Mouse (Mus musculus) heart, embryonic 13.5 days (tissue): Measurements from ENCODE around the gene Lama2. TPM values are rescaled to one million over a fixed set of nuclear protein-coding genes. Genes with fewer than 3 reads are reported as not detected.
A peak's percentile ranks its signal among the peaks of the same experiment; 100 is the strongest.

Experiments used
- ATAC-seq: fragments of 200-750 bp; cut with Nextera tagmentation; 2 replicates; pipeline ENCODE4 v1.8.0; 2017; ENCODE audit warnings: moderate TSS enrichment; ENCODE audit not compliant: insufficient number of reproducible peaks, low FRiP score, low TSS enrichment; ENCODE audit errors: extremely low read depth
- H3K27ac ChIP-seq: fragments of 300-500 bp; sonication (generic); replicated peaks from 2 replicates; pipeline ENCODE4 v1.5.1; 2015; ENCODE audit warnings: moderate library complexity, mild to moderate bottlenecking, inconsistent platforms
- H3K27me3 ChIP-seq: fragments of 300-500 bp; sonication (generic); replicated peaks from 2 replicates; pipeline ENCODE4 v1.6.1; 2015; ENCODE audit warnings: mild to moderate bottlenecking, inconsistent platforms
- H3K36me3 ChIP-seq: fragments of 300-500 bp; sonication (generic); 2 replicates; pipeline ENCODE4 v1.6.1; 2015; ENCODE audit warnings: mild to moderate bottlenecking, inconsistent platforms
- H3K4me1 ChIP-seq: fragments of 300-500 bp; sonication (generic); 2 replicates; pipeline ENCODE4 v1.6.1; 2015; ENCODE audit warnings: inconsistent platforms
- H3K4me2 ChIP-seq: fragments of 300-500 bp; sonication (generic); 2 replicates; pipeline ENCODE4 v1.6.1; 2015; ENCODE audit warnings: inconsistent platforms, mild to moderate bottlenecking, moderate library complexity
- H3K4me3 ChIP-seq: fragments of 300-500 bp; sonication (generic); 2 replicates; pipeline ENCODE4 v1.5.1; 2015; ENCODE audit warnings: moderate library complexity, mild to moderate bottlenecking, inconsistent platforms
- H3K9ac ChIP-seq: fragments of 300-500 bp; sonication (generic); 2 replicates; pipeline ENCODE4 v1.6.1; 2015; ENCODE audit warnings: inconsistent platforms, mild to moderate bottlenecking, moderate library complexity
- H3K9me3 ChIP-seq: fragments of 300-500 bp; sonication (generic); 2 replicates; pipeline ENCODE4 v1.6.1; 2016; ENCODE audit warnings: inconsistent platforms
- whole genome bisulfite sequencing: fragments of 180-500 bp; shearing (Covaris S2); methylation state at CpG from one replicate; pipeline ENCODE4 v1.1.7; 2015; ENCODE audit warnings: mixed read lengths; 5-methylcytosine and 5-hydroxymethylcytosine counted together
- polyA plus RNA-seq: library from polyadenylated mRNA; unstranded; fragments of >200 nt; fragmentation: Nextera tagmentation; extraction: Ambion mirVana; gene quantifications from 2 replicates; pipeline ENCODE4 v1.2.1, GENCODE M21; 2015

Lama2 gene
- polyA plus RNA-seq, 1 experiment from 2014 or later, result 13.8 TPM

- no peak overlapping the region for H3K4me2 ChIP-seq
- no peaks in the 10 kb centered on the region for H3K27me3 ChIP-seq
- no peak overlapping the region for H3K9ac ChIP-seq
- ATAC-seq, result no peak
- WGBS, result 44% methylated on average over 4 of the region's 4 CpGs
- H3K4me1 ChIP-seq, result peaks cover 7% of the 10 kb centered on the region
- no peak overlapping the region for H3K27ac ChIP-seq
- no peaks in the 10 kb centered on the region for H3K36me3 ChIP-seq
- H3K4me3 ChIP-seq, result no peak overlapping the region
- H3K9me3 ChIP-seq, result no peaks in the 10 kb centered on the region
These were observed 384.8 kb downstream of the Lama2 start for GRCm38 (mm10) chr10:27234755-27235154.

- ATAC-seq, result no peak
- H3K27ac ChIP-seq, result no peak overlapping the region
- no peaks in the 10 kb centered on the region for H3K27me3 ChIP-seq
- peaks cover 7% of the 10 kb centered on the region for H3K4me1 ChIP-seq
- no peak overlapping the region for H3K4me3 ChIP-seq
- no peak overlapping the region for H3K4me2 ChIP-seq
- H3K9ac ChIP-seq, result no peak overlapping the region
- H3K36me3 ChIP-seq, result no peaks in the 10 kb centered on the region
- H3K9me3 ChIP-seq, result no peaks in the 10 kb centered on the region
- 48% methylated on average over 5 of the region's 5 CpGs for WGBS
These were observed 386.0 kb downstream of the Lama2 start for GRCm38 (mm10) chr10:27233577-27233976.

- ATAC-seq, result no peak
- H3K9ac ChIP-seq, result no peak overlapping the region
- no peaks in the 10 kb centered on the region for H3K27me3 ChIP-seq
- H3K4me1 ChIP-seq, result no peaks in the 10 kb centered on the region
- H3K4me2 ChIP-seq, result no peak overlapping the region
- no peaks in the 10 kb centered on the region for H3K36me3 ChIP-seq
- WGBS, result 76% methylated on average over 8 of the region's 8 CpGs
- no peak overlapping the region for H3K4me3 ChIP-seq
- no peak overlapping the region for H3K27ac ChIP-seq
- no peaks in the 10 kb centered on the region for H3K9me3 ChIP-seq
These were observed 395.7 kb downstream of the Lama2 start for GRCm38 (mm10) chr10:27223815-27224375.

DNA sequence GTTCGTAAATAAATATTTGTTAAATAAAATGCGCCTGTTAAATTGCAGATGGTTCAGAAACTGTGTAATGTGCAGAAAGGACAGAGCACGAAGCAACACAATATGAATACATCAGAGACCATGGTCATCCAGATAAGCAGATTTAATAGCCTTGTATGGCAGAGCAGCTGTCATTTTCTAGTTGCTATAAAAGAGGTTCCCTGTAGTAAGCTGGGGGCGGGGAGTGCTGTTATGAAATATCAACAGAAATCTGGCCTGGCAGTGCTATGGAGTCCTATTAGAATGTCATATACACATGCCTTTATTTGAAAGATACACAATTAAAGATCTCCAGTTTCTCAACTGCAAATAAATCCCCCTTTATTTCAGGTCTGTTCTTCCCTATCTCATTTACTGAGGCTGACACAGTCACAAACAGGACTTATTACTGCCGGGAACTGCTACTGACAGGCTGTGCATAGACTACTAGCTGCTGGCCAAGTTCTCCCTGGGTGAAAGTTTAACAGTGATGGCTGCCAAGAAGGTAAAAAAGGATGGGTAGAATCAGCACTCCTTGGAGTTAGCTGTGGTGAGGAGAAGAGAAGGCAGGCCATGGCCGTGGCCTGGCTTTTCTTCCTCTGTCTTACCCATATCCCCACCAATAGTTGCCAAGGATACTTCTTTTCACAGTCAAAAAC, 396.8 kb downstream of the Lama2 start:
- no peaks in the 10 kb centered on the region for H3K36me3 ChIP-seq
- no peak overlapping the region for H3K9ac ChIP-seq
- no peak for ATAC-seq
- H3K4me3 ChIP-seq, result no peak overlapping the region
- no peaks in the 10 kb centered on the region for H3K4me1 ChIP-seq
- no peaks in the 10 kb centered on the region for H3K27me3 ChIP-seq
- no peaks in the 10 kb centered on the region for H3K9me3 ChIP-seq
- H3K27ac ChIP-seq, result no peak overlapping the region
- 73% methylated on average over 6 of the region's 6 CpGs for WGBS
- H3K4me2 ChIP-seq, result no peak overlapping the region

DNA sequence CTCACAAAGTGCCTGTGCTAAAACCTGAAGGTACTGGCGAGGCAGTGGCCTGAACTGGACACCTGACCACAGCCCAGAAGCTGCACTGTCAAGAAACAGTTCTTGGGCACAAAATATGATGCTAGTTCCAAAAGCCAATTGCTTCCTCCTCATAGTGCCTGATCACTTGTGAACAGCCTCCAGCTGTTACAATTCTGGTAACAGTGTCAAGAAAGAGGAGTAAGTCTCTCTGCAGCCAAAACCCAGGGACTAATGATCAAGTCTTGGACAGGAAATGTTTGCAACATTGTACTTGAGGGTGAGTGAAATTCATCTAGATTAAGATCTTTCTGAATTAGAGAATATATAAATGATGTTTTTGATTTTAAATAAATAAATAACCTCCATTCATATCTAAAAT, 399.9 kb downstream of the Lama2 start:
- Histone ChIP-seq H3K36me3 (no peaks in the 10 kb centered on the region), H3K4me3 (no peak overlapping the region), H3K9ac (no peak overlapping the region), H3K27me3 (no peaks in the 10 kb centered on the region), H3K9me3 (no peaks in the 10 kb centered on the region), H3K27ac (no peak overlapping the region), H3K4me2 (no peak overlapping the region), H3K4me1 (no peaks in the 10 kb centered on the region)
- no peak for ATAC-seq
- 62% methylated on average over 1 of the region's 1 CpGs for WGBS

DNA sequence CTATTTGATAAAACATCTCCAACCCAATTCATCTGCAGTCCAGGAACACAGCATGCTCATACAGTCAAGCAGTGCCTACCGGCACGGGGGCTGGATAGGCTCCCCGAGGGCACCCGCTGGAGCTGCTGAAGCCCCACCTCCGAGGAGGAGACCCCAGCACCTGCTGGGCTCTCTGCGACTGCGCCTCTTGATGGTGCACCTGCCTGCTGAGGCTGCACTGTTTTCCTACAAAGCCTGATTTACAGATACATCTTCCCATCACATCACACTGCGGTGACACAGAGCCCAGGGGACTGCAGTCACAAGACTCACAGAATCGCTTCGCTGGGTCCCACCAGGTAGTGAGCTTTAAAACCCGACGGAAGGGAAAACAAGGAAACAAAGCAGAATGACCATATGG, 412.2 kb downstream of the Lama2 start:
- Histone ChIP-seq H3K4me1 (no peaks in the 10 kb centered on the region), H3K36me3 (no peaks in the 10 kb centered on the region), H3K9ac (no peak overlapping the region), H3K9me3 (no peaks in the 10 kb centered on the region), H3K4me3 (no peak overlapping the region), H3K27me3 (no peaks in the 10 kb centered on the region), H3K4me2 (peak overlapping the region; percentile 18; the same call in 1 of the 2 replicates), H3K27ac (no peak overlapping the region)
- ATAC-seq, result no peak
- 28% methylated on average over 12 of the region's 12 CpGs for WGBS

GRCm38 (mm10) chr10:27198443-27198842, 421.1 kb downstream of the Lama2 start:
- no peak for ATAC-seq
- no peaks in the 10 kb centered on the region for H3K27me3 ChIP-seq
- no peak overlapping the region for H3K4me3 ChIP-seq
- no peaks in the 10 kb centered on the region for H3K9me3 ChIP-seq
- WGBS, result 55% methylated on average over 1 of the region's 1 CpGs
- H3K36me3 ChIP-seq, result no peaks in the 10 kb centered on the region
- H3K4me2 ChIP-seq, result no peak overlapping the region
- H3K9ac ChIP-seq, result no peak overlapping the region
- H3K4me1 ChIP-seq, result 0 out of 2 replicates have a peak, but pooled peaks cover 3% of the 10 kb centered on the region
- H3K27ac ChIP-seq, result no peak overlapping the region

- H3K9me3 ChIP-seq, result no peaks in the 10 kb centered on the region
- H3K4me3 ChIP-seq, result no peak overlapping the region
- no peak for ATAC-seq
- H3K9ac ChIP-seq, result no peak overlapping the region
- H3K27ac ChIP-seq, result no peak overlapping the region
- WGBS, result 83% methylated on average over 8 of the region's 8 CpGs
- H3K4me2 ChIP-seq, result no peak overlapping the region
- H3K36me3 ChIP-seq, result no peaks in the 10 kb centered on the region
- H3K4me1 ChIP-seq, result peaks cover 13% of the 10 kb centered on the region; the same call in 1 of the 2 replicates
- H3K27me3 ChIP-seq, result no peaks in the 10 kb centered on the region
These were observed 425.3 kb downstream of the Lama2 start for GRCm38 (mm10) chr10:27193986-27194908.

DNA sequence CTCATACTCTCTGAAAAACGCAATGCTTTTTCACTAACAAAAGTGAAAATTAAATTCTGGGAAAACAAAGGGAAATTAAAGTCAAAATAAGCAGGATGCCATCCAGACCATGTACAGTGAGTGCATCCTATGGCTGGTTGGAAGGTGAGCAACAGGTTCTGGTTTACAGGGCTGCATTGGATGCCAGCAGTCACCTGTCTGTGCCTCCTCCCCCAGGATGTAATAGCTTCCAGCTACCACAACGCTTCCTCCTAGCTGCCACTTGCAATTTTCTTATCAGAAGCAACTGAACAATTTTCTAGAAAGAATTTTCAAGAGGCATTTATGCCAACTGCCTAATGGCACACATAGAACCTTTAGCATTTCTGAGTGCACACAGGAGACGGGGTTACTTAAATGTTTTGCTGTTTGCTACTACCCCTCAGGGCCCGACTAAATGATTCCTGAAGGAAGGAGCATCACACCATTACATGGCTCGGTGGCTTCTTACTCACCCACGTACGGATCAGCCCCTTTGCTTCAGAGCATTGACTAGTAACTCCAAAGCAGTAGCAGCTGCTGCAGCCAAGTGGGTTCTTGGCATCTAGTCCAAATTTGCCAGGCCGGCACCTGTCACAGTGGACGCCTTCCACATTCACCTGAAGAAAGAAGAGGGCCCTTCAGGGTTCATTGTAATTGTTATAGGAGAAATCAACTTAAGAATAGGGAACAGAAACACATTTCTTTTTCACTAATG, 430.8 kb downstream of the Lama2 start:
- ATAC-seq, result no peak
- Histone ChIP-seq H3K9ac (no peak overlapping the region), H3K27ac (no peak overlapping the region), H3K4me3 (no peak overlapping the region), H3K27me3 (no peaks in the 10 kb centered on the region), H3K9me3 (no peaks in the 10 kb centered on the region), H3K4me2 (no peak overlapping the region), H3K36me3 (0 out of 2 replicates have a peak, but pooled peaks cover 6% of the 10 kb centered on the region), H3K4me1 (peaks cover 10% of the 10 kb centered on the region; the same call in 1 of the 2 replicates)
- WGBS, result 74% methylated on average over 9 of the region's 9 CpGs

GRCm38 (mm10) chr10:27184185-27184584, 435.4 kb downstream of the Lama2 start:
- no peak overlapping the region for H3K4me3 ChIP-seq
- no peak overlapping the region for H3K4me2 ChIP-seq
- H3K4me1 ChIP-seq, result no peaks in the 10 kb centered on the region
- no peaks in the 10 kb centered on the region for H3K27me3 ChIP-seq
- no peak overlapping the region for H3K27ac ChIP-seq
- H3K9me3 ChIP-seq, result no peaks in the 10 kb centered on the region
- H3K36me3 ChIP-seq, result 0 out of 2 replicates have a peak, but pooled peaks cover 6% of the 10 kb centered on the region
- ATAC-seq, result no peak
- H3K9ac ChIP-seq, result no peak overlapping the region
- 85% methylated on average over 5 of the region's 5 CpGs for WGBS

- Histone ChIP-seq H3K9me3 (no peaks in the 10 kb centered on the region), H3K4me1 (0 out of 2 replicates have a peak, but pooled peaks cover 3% of the 10 kb centered on the region), H3K4me2 (no peak overlapping the region), H3K27ac (no peak overlapping the region), H3K9ac (no peak overlapping the region), H3K27me3 (no peaks in the 10 kb centered on the region), H3K4me3 (no peak overlapping the region), H3K36me3 (no peaks in the 10 kb centered on the region)
- WGBS, result 52% methylated on average over 2 of the region's 2 CpGs
- ATAC-seq, result no peak
These were observed 445.3 kb downstream of the Lama2 start for GRCm38 (mm10) chr10:27174271-27174670.
